Mouse (Mus musculus): ENCODE results near the gene Gm2237. TPM values are rescaled to one million over a fixed set of nuclear protein-coding genes. Genes with fewer than 3 reads are reported as not detected.
"Not testable (repeated sequence)": the region's sequence is repeated elsewhere in the genome, so short reads cannot be mapped to it uniquely, and the experiment has no call there.

Gm2237 gene
- 0.13 TPM in 1 of 2 replicates, not detected in the other for total RNA-seq (2015)
- total RNA-seq (2017): not detected in 2 replicates

GRCm38 (mm10) chr14:19584804-19585667, at the start of gene Gm2237:
Gm2237 (minus strand) TSS chr14:19585135.
- not testable (repeated sequence) for ATAC-seq (ENCODE audit: poor library complexity, severe bottlenecking)

- ATAC-seq (ENCODE audit: poor library complexity, severe bottlenecking): not testable (repeated sequence)
Observed at GRCm38 (mm10) chr14:19602481-19602880, 17.5 kb upstream of the Gm2237 start, which contains the start of gene Gm5458. Gm5458 (minus strand) TSS chr14:19602581.

- ATAC-seq (ENCODE audit: poor library complexity, severe bottlenecking): not testable (repeated sequence)
Observed at GRCm38 (mm10) chr14:19549863-19550262, 35.1 kb downstream of the Gm2237 start, which contains the start of gene Gm2244. Gm2244 (minus strand) TSS chr14:19549963.

Other genes starting within 250 kb of the Gm2237 start
- 1.9 and 15.8 TPM in 2 replicates for gene Gm21738, start 166.2 kb downstream of the Gm2237 start, total RNA-seq (2015)
- 2.2 and 5.7 TPM in 2 replicates for gene Gm21738, start 166.2 kb downstream of the Gm2237 start, total RNA-seq (2017)
- not detected in 2 replicates for gene Gm2244, start 35.2 kb downstream of the Gm2237 start, total RNA-seq (2015)
- not detected in 2 replicates for gene Gm2244, start 35.2 kb downstream of the Gm2237 start, total RNA-seq (2017)
- gene Gm5458, start 17.4 kb upstream of the Gm2237 start, total RNA-seq (2015): not detected in 2 replicates
- not detected in 2 replicates for gene Gm5458, start 17.4 kb upstream of the Gm2237 start, total RNA-seq (2017)
- gene Nid2, start 166.1 kb upstream of the Gm2237 start, total RNA-seq (2015): 0.27 and 0.34 TPM in 2 replicates
- gene Nid2, start 166.1 kb upstream of the Gm2237 start, total RNA-seq (2017): 0.45 and 2.2 TPM in 2 replicates
- gene Rtraf, start 238.7 kb upstream of the Gm2237 start, total RNA-seq (2015): 128 and 137 TPM in 2 replicates
- gene Rtraf, start 238.7 kb upstream of the Gm2237 start, total RNA-seq (2017): 102 and 108 TPM in 2 replicates

Data from megakaryocyte, adult 5-6 weeks (primary cell).